Mouse (Mus musculus) right cerebral cortex, postnatal 10 days (tissue): Measurements from ENCODE around the gene Dhrs4.

Source experiments
- DNase-seq, 2 experiments: peaks; one replicate each; pipeline ENCODE4 v3.0.0; 2021; ENCODE audit warnings: low spot score in 2 of 2

The Dhrs4 gene

DNA sequence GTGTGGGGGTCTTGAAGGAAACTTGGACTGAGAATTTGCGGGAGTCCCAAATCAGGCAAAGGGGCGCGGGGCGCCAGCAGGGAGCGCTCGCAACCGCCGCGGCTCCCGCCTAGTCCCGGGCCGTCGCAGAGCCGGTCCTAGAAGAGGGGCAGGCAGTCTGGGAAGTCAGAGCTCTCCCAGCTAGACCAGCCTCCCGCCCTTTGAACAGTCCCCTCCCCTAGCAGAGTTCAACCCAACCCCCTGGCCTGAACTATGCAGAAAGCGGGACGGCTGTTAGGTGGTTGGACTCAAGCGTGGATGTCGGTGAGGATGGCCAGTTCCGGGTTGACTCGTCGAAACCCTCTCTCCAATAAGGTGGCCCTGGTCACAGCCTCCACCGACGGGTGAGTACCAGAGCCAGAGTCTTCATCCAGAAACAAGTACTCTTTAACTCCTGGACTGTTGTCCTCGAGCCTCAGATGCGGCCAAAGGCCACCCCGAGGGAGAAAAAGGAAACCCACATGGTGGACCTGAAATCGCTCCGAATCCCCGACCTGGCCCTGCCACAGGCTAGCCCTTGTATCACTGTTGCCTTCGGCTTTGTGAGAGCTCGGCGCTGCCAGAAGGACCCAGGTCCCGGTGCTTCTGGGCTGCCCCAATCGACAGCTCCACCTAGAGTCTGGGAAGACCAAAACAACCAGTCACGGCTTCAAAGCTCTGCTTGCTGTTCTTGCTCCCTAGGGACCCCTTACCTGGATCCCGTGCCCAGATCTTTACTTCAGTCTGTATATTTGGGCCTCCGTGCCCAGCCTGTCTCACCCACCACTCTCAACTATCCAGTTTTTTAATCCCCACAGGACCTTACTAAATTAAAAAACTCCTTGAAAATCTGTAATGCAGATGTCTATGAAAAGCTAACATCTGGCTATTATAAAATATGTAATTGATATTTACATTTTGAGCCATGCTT lies at the start of gene Dhrs4:
Gene Dhrs4, plus strand, starts transcription at position 108 of the 949 bp plus-strand sequence.
- DNase-seq = peak; percentile 80

DNA sequence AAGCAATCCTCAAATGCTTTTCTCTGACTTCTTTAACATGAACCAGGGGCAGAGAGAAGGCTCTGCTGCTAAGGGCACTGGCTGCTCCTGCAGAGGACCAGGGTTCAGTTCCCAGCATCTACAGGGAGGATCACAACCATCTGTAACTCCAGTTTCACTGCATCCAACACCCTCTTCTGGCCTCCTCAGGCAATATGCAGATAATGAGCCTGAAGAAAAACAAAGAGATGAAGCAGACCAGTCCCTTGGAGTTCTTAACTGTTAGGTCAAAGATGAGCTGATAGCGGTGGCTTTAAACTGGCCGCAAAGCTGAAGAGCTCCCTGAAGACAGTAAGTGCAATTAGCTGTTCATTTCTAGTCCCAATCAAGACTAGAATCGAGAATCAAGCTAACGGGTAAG lies 48.3 kb upstream of the Dhrs4 start:
- no peak for DNase-seq

DNA sequence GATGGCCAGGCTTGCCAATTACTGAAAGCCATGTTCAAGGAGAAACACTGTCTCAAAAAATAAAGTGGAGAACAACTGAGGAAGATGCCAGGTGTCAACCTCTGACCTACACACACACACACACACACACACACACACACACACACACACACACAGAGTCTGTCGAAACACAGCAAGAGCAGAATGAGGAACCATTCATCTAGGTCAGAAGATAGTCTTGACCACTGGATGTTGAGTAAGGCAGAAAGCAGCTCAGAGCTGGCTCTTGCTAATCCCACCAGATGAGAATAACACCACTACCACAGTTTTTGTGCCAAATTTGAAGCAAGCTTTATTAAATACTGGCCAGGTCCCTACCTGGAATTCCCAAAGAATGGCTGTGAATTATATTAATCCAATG lies 45.5 kb upstream of the Dhrs4 start:
- DNase-seq = no peak

DNA sequence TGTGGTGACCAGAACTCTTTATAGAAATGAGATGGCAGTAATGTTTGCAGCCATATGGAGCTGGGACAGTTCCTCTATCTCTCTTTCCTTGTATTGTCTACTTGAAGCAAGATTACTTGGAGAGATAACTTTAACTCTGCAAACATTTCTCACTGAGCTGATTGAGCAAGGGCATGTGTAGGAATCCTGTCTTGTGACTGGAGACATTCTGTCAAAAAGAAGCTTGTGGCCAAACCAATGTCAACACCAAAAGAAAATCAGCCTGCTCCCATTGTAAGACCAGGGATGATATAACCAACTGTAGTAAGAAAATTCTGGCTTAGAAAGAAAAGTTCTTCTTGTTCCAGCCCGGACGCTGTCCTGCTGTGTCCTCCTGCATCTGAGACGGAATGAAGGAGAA lies 43.7 kb upstream of the Dhrs4 start:
- no peak for DNase-seq

DNA sequence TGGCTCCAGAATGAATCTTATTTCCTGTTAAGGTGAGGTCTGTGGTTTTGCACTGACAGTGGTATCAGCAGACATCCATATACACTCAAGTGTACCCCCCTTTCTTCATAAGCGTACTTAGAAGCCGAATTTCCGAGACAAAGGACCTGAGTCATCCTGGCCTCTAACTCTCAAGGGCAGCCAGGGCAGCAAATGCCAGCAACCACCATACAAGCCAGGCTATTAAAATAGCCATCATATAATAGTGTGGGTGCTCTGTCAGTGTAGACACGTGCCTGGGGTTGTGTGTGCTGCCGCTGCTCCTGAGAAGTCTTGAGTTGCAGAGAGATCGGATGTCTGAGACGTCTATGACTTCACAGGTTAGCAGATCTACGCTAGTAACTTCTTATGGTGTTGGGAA lies 41.4 kb upstream of the Dhrs4 start:
- DNase-seq = no peak

DNA sequence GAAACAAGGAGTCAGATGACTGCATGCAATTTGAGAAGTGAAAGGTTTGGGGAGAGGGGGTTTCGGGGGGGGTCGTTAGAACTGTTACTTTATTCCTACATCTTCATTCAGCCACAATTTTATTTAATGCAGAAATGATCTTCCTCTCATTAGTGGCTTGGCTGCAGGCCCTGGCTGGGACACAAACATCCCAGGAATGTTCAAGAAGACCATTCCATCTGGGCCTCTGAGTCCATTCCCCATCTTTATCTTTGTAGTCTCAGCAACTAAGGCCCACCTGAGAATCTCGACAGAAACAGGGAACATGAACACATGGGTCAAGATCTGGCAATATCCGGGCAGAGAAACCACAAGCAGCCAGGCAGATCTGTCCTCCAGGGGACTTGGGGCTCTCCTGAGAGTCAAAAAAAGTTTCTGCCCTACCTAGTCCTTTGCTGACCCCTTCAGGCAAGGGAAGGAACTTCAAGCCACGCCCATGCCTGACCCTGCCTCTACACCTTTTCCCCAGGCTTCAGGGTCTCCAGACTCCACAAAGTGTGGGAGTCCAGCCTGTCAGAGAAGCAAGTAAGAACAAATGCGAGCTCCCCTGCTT lies 40.3 kb upstream of the Dhrs4 start:
- peak in 1 of 2 experiments; percentile 50 for DNase-seq

DNA sequence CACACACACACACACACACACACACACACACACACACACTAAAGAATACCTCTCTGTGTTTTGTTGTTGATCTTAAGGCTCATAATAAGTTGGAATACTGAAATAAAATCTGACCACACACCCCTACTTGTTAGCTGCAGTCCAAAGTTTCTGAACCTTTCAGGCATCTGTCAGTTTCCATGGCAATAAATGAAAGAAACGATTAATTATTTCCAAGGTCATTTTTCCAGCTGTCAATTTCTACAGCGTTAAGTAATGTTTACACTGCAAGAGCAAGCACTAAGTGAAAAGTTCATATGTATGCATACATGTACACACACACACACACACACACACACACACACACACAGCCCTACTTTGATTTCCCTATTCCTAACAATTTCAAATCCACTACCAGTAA lies 20.9 kb upstream of the Dhrs4 start:
- DNase-seq = no peak

DNA sequence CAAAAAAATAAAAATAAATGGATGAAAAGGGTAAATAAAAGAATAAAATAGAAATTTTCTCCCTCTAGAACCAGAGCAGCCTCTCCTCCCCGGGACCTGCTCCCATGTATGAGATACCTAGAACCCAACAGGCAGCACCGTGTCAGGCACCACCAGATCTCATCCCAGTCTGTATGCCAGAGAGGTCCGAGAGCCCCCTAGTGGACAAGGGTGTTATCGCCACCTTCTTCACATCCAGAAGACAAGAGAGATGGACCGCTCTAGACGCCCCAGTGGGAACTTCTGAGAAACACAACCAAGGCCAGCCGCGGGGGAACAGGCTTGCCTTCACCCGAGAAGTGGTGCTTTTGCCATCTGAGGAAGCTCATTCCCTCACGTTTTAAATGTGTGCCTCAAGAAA lies 20.3 kb upstream of the Dhrs4 start:
- peak; percentile 57 to 78 for DNase-seq

DNA sequence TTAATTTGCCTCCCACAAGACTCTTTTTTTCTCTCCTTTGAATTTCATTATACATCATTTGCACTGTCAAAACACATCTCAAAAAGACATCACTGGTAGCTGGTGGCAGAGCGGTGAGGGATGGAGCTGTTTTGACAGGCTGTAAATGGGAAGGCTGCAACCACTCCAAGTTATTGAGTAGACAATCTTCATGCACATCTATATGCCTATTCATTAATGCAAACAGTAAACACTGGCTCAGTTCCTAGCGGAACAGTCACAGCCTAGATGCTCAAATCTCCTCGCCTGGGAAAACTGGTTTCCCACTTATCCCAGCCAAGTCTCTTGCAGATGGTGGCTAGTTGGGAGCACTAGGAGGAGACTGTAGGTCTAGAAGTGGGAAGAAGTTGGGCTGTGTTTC lies 19.8 kb upstream of the Dhrs4 start:
- no peak for DNase-seq

DNA sequence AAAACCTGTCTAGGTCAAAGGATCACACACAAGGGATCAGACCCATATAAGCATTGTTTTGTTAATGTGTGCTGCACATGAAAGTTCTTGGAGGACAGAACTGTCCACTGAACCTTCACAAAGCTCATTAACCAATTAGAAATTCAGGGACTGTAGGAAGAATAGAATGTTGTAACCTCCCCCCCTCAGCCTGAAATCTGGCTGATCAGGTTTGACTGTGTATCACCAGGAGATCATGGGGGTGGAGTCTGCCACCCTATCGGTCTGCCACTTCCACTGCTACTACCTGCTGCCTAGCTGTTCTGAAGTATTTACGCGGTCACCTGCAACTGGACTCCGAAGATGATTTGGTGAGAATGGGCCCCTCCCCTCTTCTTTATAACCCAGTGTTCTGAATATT lies 18.8 kb upstream of the Dhrs4 start:
- DNase-seq = no peak

DNA sequence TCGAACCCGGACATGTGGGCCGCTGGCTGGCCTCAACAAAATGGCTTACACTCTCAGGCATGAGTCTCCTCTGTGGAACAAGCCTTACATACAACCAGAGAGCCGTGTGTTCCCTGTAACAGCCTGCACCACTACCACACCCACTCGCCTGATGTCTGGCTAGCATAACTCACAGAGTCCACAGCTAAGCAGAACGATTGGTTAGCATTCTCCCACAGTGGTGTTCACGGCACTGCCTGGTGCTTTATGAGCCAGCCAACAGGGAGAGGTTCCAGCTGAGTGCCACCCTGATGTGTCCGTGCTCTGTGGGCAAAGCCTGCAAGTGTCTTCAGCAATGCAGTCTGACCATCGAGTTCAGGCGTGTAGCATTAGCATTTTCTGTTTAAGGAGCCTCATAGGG lies 18.3 kb upstream of the Dhrs4 start:
- DNase-seq = no peak

DNA sequence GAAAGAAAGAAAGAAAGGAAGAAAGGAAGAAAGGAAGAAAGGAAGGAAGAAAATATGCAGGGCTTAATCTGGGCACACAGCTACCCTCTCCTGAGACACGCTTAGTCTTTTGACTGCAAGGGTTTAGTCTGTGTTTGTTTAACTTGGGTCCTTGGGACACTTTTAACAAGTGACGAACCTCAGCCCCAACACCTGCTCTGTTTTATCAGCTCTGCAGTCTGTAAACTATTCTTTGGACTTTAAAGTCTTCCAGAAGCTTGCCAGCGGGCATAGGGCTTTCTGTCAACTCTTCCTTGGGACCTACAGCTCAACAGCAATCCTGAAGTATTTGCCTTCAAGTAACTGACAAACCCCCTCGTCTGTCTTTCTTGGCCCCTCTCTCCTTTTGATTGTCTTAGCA lies 16.8 kb upstream of the Dhrs4 start:
- DNase-seq = no peak

DNA sequence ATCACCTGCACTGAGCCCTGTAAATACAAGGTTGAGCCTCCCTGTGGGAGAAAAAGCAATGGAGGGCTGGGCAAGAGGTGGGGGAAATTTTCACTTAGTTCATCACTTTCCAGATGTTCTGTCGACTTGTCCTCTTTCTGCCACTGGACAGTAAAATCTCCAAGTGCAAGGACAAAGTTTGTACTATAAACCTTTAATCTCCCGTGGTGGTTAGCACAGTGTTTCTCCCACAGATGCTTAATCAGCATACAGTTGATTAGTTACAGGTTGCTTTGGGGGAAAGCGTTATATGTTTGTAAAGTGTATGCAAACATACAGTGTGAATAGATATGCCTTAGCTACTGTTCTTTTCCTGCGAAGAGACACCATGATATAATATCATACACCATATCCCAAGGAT lies 12.1 kb upstream of the Dhrs4 start:
- DNase-seq = no peak

DNA sequence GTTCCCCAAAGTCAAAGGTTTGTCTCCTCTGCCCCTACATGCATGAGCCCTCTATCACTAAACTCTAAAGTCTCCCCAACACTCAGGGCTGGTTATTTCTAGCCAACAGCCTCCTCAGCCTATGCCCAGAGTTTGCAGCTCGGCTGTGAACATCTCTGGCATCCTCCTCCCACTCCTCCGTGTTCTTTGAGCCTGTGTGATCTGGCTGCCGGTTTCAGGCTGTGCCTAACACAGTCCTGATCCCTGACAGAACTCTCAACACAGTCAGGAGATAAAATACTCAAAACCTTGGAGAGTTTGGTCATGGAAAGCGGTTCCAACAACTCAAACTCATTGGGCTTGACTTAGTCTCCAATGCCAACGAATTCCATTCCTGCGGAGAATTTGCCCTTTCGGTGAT lies 11.4 kb upstream of the Dhrs4 start:
- no peak for DNase-seq

DNA sequence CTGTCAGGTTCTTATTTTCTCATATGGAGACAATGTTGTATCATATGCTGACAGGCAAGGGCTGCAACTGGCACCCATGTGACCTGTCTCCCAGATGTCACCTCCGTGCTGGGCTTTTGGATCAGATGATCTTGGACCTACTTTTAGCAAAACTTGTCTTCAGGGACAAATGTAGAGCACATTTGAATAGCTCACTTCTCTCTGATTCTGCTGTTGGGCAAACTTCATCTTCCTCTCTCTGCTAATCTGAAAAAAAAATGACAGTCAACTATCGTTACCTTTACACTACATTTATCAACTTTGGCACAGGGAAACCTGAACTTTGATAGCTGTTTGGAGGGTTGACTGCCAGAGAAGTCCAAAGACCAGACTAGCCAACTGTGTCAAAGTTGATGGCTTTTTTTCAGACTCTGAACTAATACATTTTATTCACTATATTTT lies 10.2 kb upstream of the Dhrs4 start:
- no peak for DNase-seq

DNA sequence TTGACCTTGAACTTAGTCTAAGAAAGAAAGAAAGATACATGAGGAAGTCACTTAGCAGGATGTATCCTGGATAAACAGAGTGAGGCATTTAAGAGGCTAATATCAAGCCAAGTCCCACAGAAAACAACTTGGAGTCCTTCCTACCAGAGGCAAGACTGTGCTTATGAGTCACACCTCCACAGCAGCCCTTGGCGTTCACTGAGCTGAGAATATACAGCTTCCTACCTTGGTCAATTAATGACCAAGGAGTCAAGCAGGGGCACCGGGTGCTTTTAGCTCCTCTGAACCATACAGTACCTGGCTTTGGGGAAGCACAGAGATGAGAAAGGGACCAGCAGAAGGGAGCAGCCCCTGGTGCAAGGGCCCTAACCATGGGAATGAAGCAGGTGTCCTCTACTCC lies 9.5 kb upstream of the Dhrs4 start:
- no peak for DNase-seq

DNA sequence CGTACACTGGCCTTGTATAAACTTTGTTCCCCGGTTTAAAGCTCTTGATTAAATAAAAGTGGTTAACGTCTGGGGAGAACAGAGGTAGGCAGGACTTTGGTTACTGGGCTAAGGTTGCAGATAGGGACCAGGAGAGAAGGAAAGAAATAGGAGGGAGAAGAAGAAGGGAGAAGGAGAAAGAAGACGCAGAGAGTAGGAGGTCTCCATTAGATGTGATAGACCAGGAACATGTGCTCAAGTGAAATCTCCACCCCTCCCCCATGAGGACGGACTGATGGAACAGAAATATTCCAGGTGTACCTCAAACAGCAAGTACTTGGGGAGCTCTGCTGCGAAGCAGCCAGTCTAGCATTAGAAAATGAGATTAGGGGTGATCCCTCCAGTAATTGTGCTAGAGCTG lies 8.7 kb upstream of the Dhrs4 start:
- DNase-seq = no peak

DNA sequence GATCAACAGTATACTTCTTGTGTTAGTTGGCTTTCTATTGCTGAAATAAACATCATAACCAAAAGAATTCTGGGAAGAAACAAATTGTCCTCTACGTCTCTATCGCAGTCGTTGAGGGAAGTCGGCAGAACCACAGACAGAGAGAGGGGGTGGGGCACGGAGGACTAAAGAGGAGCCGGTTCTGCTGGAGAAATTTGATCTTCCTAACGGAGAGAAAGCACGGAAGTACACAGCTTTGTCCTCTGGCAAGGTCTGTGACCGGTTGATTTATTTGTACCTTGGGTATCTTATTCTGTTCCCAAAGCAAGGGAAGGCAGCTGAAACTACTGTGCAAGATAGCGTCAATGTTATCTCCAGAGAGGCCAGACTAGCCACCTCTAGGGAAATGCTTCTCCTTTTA lies 7.8 kb upstream of the Dhrs4 start:
- DNase-seq = no peak

DNA sequence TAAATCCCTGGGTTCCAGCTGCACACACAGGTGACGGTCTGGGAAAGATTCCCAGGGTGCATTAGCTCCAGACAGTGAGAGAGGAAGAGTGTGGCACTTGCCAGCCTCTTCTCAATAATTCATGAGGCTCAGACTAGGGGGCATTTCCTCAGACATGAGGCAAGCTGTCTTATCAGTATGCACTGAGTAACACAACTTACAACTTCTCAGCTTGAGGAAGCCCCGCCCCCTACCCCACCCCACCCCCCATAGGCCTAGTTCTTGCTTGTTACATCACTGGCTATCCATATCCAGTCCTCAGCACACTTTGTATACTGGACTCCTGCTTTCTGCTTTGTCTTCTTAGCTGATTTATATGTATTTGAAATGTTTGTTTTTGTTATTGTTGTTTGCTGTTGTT lies 2.9 kb upstream of the Dhrs4 start:
- no peak for DNase-seq

DNA sequence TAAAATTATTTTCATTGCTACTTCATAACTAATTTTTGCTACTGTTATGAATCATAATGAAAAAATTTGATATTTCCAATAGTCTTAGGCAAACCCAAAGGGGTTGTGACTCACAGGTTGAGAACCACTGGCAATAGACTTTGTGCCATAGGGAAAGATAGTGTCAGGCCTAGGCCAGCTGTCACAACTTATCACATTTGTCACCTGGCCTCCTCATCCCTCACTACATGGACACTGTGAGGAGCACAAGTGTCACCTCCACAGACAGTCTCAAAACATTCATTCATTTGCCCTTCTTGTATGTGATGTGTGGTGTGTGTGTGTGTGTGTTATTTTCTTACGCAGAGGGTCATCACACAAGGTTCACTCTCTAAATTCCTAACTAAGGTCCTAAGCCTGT lies 1.1 kb upstream of the Dhrs4 start:
- DNase-seq = no peak

DNA sequence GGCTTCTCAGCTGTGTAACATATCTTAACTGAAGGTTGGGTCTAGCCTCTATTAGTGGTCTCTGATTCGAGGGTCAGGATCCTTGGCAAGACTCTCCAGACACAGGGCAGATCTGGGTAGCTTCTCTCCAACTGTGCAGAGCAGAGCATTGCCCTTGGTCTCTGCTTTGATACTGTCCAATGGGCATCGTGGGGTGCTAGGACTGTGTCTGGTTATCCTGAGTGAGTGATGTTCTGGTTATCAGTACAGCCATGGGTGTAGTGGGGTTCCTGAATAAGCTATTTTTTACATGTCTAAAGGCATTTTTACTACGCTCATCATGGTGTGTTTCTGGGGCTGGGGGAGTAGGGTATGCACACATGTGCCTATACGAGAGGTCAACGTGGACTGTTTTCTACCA lies 729 bp upstream of the Dhrs4 start:
- no peak for DNase-seq

DNA sequence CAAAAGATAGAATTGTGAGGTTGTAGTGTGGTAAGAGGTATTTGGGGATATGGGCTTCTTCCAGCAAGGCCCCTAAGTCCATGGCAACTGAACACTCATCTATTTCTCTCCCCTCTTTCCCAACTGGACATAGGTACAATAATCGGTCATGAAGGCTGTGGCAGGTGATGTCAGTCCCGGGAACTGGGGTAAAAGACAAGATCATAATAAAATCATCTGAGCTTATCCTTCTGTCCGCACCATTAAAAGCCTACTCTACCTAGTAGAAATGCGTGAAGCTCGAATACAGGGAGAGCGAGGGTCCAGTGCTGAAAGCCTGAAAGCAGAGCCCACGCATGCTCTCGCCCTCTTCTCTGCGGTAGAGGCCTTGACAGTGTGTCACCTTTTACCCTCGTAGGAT lies 1.1 kb downstream of the Dhrs4 start:
- DNase-seq = no peak

DNA sequence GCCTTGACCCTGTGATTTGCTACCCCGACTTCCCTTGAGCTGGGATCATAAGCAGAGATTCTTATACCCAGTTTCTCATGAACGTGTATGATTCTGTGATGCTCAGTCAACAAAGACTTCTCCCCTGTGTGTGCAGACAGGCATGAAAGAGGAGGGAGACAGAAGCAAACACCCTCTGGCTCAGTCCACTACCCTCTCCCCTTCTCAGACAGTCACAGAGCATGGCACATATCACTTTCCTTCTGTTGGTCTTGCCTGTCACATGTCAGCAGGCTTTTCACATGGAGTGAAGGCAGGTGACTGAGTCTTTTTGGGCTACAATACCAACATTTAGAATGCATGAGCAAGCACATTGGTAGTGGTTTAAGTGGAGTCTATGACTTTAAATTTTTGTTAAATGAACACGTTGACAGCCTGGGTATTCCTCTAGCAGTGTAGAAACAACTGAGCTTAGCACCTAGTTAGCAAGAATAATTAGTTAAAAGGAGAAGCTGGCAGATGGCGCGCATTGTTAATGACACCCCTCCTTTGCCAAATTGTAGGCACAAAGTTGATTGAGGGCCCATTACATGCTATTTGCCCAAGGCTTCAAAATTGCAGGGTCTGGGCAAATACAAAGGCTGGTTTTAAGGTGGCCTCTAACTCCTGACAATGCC lies 6.0 kb downstream of the Dhrs4 start:
- no peak for DNase-seq
